Mouse (Mus musculus): ENCODE results near the gene Dnase1l2.

GRCm38 (mm10) chr17:24429201-24429983, 13.5 kb downstream of the Dnase1l2 start:
- no peak for TF ChIP-seq CTCF (IDR thresholded peaks at IDR 0.05; ENCODE audit: borderline replicate concordance, control insufficient read depth, extremely low read depth, insufficient read depth, low read length, poor library complexity)
- no peak for TF ChIP-seq POLR2A (IDR thresholded peaks at IDR 0.05; ENCODE audit: control insufficient read depth, extremely low read depth, insufficient read depth, low read length, poor library complexity)
